Mouse (Mus musculus): Measurements from ENCODE around the gene Cul3.
"Not testable (repeated sequence)": the region's sequence is repeated elsewhere in the genome, so short reads cannot be mapped to it uniquely, and the experiment has no call there.

The Cul3 gene

DNA sequence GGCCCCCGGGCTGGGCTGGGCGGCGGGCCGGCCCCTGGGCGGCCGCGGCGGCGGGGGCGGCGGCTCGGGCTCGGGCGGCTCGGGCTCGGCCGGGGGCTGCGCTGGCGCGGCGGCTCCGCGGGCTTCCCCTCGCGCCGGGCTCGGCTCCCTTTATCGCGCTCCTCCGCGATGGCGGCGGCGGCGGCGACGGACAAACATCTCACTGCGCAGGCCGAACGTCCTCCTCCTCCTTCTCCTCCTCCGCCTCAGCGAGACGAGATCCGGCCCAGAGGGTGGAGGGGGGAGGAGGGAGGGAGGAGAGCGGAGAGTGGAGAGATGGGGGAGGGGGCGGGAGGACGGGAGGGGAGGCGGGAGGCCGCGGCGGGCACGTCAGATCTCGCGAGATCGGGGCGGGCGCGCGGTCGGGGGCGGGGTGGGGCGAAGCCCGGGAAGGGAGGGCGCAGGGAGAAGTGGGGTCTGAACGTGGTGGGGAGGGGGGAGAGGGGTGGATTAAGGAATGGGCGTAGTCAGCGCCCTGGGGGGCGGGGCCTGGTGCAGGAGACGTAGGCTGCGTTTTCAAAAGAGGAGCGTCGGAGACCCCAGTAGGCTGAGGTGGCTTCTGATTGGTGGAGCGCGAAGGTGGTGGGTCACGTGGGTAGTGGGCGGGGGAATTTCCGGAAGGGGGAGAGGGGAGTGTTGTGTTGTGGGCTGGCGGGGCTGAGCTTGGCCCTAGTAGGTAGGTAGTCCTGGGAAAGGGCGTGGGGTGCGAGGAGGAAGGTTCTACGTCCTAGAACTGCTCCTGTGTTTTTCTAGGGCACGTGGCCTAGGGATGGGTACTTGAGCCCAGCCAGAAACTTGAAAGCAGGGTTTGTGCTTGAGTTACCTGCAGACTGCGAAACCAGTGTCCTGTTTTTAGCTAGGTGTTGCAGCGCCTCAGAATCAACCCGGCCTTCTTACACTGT is at the start of gene Cul3:
TSS of gene Cul3 (minus strand) at position 45 of the 941 bp plus-strand sequence.
- DNase-seq = peak; percentile 94

- no peak for DNase-seq
Measured at GRCm38 (mm10) chr1:80389518-80389917, 49.2 kb upstream of the Cul3 start.

GRCm38 (mm10) chr1:80383613-80384589 is 43.6 kb upstream of the Cul3 start:
- no peak for DNase-seq

GRCm38 (mm10) chr1:80382928-80383327 is 42.6 kb upstream of the Cul3 start:
- no peak for DNase-seq

DNA sequence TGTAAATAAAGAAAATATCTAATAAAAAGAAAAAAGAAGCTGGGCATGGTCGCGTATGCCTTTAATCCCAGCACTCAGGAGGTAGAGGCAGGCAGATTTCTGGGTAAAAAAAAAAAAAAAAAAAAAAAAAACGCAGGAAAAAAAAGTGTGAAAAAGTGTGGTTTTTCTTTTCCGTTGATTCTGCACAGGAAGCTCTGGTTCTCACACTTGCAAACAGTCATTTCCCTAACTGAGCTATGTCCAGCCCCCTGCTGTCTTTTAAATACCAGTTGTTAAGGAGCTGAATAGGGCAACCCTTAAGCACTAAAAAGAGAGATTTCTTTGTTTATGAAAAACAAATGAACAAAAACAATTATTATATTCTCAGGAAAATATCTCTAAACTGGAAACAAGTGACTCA is 41.0 kb upstream of the Cul3 start:
- no peak for DNase-seq

- DNase-seq = no peak
Measured at GRCm38 (mm10) chr1:80372010-80372409, 31.7 kb upstream of the Cul3 start.

DNA sequence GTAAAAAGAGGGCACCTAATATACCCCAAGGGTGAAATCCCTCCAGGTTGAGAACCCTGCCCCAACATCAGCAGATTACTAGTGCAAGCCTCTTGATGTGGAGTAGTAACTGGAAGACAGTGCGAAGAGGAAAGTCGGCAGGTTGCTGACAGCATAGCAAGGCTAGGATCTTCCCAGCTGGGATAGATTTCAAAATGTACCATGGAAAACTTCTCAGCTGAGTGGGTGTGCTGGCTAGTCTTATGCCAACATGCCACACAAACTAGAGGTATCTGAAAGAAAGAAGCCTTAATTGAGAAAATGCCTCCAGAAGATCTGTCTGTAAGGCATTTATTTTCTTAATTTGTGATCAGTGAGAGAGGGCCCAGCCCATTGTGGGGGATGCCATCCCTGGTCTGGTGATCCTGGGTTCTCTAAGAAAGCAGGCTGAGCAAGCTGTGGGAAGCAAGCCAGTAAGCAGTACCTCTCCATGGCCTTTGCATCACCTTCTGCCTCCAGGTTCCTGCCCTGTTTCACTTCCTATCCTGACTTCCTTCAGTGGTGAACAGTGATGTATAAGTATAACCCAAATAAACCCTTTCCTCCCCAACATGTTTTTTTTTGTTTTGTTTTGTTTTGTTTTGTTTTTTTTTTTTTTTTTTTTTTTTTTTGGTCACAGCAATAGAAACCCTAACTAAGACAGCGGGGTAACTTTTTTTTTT is 31.1 kb upstream of the Cul3 start:
- no peak for DNase-seq

- DNase-seq = peak; percentile 36
Measured at GRCm38 (mm10) chr1:80363486-80363885, 23.2 kb upstream of the Cul3 start.

DNA sequence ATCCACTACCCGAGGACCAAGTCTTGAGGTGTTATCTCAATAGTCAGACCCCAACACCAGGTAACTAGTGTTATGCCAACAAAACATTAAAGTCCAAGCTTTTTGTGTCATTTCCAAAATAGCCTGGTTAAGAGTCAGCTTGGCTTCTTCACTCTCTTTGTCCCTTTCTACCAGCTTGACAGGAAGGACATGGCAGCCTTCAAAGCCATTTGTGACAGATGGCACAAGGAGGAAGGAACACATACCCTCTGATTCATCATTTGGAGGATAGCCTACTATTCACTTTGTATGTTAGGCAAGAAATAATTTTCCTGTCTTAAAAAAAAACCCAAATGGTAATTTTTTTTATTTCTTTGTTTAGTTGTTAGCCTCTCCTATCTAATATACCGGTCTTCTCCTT is 22.7 kb upstream of the Cul3 start:
- peak; percentile 31 for DNase-seq

GRCm38 (mm10) chr1:80362400-80362799 is 22.1 kb upstream of the Cul3 start:
- DNase-seq = no peak

GRCm38 (mm10) chr1:80361771-80362170 is 21.5 kb upstream of the Cul3 start:
- not testable (repeated sequence) for DNase-seq

DNA sequence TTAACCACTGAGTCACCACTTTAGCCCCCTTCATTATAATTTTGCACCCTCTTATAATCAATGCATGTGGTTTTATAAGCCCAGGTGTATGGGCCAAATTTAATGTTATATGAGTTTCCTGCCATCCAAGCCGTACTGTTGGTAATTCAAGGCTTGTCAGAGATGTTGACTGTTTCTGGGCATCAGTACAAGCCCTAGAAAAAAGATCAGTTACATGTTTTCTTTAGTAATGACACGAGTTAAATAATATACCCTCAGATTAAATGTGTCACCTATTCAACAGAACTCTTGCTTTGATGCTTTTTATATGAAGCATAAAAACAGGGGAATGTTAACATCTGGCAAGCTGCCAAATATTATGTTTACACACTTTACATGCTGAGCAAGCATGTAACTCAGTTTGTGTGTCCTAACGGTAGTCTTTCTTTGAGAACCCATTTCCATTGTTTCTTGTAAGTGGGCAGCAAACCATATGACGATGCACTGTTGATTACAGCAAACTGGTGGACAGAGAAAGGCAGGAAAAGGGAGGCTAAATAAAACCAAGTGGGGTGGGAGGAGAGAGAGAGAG is 19.8 kb upstream of the Cul3 start:
- no peak for DNase-seq

DNA sequence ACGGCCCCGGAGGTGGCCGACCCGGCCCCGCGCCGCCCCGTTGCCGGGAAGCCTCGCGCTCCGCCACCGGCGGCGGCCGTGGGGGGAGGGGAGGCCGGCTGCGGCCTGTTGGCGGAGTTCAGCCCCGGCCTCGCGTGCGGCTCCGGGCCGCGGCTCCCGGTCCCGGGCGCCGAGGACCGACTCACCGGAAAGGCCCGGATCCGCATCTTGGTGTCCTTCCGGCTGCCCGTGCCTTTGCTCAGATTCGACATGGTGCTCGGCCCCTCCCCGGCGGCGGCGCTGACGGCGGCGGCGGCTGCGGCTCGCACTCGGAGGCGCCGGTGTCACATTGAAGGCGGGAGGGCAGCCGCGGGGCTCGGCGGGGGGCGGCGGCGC is 232 bp downstream of the Cul3 start:
- DNase-seq = peak; percentile 79

DNA sequence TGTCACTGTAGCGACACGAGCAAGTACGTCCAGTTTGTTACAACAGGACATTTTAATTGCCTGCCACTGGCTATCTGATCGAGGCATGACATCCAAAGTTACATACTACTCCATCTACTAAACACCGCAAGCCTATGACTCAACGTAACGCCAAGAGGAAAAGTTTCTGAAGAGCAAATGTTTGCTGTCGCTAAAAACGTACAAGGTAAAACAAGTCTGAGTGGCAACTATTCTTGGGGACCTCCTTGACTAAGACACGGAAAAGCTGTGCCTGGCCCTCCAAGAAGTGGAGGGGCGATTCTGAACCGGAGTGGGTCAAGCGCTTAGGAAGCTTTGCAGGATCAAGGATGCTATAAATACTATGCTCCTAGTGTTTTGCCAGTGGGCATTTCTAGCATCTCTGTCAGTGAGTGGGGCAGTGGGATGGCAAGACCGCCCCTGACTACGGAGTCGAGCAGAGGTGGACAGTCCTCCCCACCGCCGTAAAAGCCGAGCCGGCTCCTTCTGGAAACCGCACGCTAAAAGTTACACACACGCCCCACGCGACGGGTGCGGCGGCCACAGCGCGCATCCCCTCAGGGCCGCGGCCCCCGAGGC is 757 bp downstream of the Cul3 start:
- no peak for DNase-seq

DNA sequence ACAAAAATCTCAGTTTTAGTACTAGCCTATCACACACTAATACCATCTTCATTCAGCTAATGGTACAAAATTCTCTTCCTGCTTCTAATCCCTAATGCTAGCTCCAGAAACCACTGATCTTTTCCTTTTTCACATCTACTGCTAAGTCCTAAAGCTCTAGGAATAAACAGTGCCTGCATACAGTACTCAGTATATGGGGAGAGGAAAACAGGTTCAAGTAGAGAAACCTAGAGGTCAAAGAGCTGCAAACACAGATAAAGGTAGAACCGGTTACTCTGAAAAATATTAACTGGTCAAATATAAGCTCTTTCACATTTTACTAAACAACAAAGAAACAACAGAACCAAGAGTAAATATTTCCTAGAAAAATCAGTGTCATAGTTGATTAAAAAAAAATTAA is 1.9 kb downstream of the Cul3 start:
- DNase-seq = no peak

GRCm38 (mm10) chr1:80335726-80336368 is 4.4 kb downstream of the Cul3 start:
- peak; percentile 13 for DNase-seq

- no peak for DNase-seq
Measured at GRCm38 (mm10) chr1:80335118-80335517, 5.2 kb downstream of the Cul3 start.

- DNase-seq = no peak
Measured at GRCm38 (mm10) chr1:80330970-80331369, 9.3 kb downstream of the Cul3 start.

DNA sequence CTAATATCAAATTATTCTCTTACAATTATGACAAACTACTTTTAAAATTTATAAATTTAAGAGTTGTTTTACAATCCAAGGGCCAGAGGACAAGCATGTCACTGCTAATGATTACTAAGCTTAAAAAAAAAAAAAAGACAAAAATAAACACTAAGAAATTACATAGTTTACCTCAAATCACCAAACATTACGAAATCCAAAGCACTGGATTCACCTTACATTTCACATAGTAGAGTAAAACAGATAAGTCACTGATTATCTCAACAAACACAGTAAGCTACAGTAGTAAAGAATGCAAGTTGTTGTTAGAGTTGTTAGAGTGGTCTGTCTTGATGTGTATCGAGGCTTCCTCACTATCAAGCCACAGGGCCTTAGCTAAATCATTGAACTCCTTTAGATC is 14.5 kb downstream of the Cul3 start:
- DNase-seq = no peak

- DNase-seq = no peak
Measured at GRCm38 (mm10) chr1:80324370-80324769, 15.9 kb downstream of the Cul3 start.

- DNase-seq = no peak
Measured at GRCm38 (mm10) chr1:80315533-80316045, 24.7 kb downstream of the Cul3 start.

All from cerebellum, adult 11 months (tissue).